Mouse (Mus musculus) erythroblast, embryonic 14.5 days (primary cell): ENCODE measurements around the gene Il17rd. TPM values are rescaled to one million over a fixed set of nuclear protein-coding genes. Genes with fewer than 3 reads are reported as not detected.

Experiments used
- H3K27me3 ChIP-seq: 2 replicates; pipeline ENCODE4 v1.6.1; 2012; ENCODE audit warnings: inconsistent platforms; ENCODE audit not compliant: control insufficient read depth
- H3K36me3 ChIP-seq: 2 replicates; pipeline ENCODE4 v1.6.1; 2012; ENCODE audit warnings: mild to moderate bottlenecking, inconsistent platforms; ENCODE audit not compliant: control insufficient read depth
- H3K4me1 ChIP-seq: 2 replicates; pipeline ENCODE4 v1.6.1; 2012; ENCODE audit warnings: inconsistent platforms; ENCODE audit not compliant: control insufficient read depth
- H3K4me3 ChIP-seq: replicated peaks from 2 replicates; pipeline ENCODE3; 2012; ENCODE audit warnings: moderate library complexity, mild to moderate bottlenecking, inconsistent platforms
- H3K9me3 ChIP-seq: 2 replicates; pipeline ENCODE4 v1.6.1; 2012; ENCODE audit warnings: low read length, inconsistent platforms, mixed read lengths; ENCODE audit not compliant: control insufficient read depth
- GATA1 ChIP-seq: IDR thresholded peaks from 2 replicates; pipeline ENCODE4 v1.6.1; 2012; ENCODE audit warnings: low read length, inconsistent platforms, mixed read lengths
- TAL1 ChIP-seq: IDR thresholded peaks from 3 replicates; pipeline ENCODE4 v1.6.1; 2012; ENCODE audit warnings: low read length, inconsistent platforms, mixed read lengths
- polyA plus RNA-seq: library from polyadenylated mRNA; stranded (reverse); fragments of >175 nt; gene quantifications from 2 replicates; pipeline ENCODE4 v1.2.3, GENCODE M21; 2012

Il17rd gene
- polyA plus RNA-seq, 1 experiment: 0.02 TPM

DNA sequence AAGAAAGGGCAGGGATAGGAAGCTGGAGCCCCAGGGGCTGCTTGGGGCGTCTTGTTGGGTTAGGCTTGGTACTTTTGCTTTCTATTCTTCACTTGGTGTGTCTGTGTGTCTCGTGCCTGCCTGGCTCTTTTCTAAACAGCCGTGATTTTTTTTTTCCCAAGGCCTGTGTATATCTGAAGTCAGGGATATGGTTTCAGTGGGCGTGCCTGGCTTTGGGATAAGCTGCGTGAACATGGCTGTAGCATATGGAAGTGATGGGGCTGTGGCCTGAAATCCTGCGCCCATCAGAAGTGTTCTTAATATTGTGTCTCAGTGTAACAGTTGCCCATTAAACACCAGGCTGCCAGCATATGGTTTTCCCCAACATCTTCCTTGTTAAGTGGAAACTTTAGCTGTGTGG lies 36.3 kb downstream of the Il17rd start:
- no peaks in the 10 kb centered on the region for H3K4me1 ChIP-seq
- H3K9me3 ChIP-seq: no peaks in the 10 kb centered on the region
- no peaks in the 10 kb centered on the region for H3K27me3 ChIP-seq
- no peak overlapping the region for H3K4me3 ChIP-seq
- H3K36me3 ChIP-seq: no peaks in the 10 kb centered on the region
- no peak for TF ChIP-seq GATA1
- no peak for TF ChIP-seq TAL1

DNA sequence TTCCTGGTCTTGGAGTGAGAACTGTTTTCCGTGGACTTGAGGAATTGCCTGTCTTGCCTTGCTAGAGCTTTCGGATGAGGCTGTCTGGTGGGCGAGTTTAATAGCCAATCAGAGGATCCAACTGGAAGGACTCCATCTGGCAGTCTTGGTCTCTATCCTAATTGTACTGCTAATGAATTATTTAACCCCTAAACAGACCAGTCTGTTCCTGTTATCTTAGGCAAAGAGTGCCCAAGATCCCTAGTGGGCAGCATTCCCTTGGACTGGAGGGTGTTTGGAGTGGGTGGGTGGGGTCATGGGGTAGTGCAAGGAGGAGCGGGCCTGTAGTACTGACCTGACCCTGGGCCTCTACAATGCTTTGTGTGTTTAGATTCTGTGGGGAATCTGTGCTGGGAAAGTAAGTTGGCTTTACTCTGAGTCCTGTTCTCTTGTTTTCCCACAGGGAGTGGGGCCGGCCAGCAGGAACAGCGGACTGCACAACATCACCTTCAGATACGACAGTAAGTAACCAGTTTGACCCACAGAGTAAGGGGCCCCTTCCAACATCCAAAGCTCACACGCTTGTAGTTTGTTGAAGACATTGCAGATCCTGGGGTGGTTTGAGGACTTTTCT lies 37.3 kb downstream of the Il17rd start:
- Histone ChIP-seq H3K9me3 (no peaks in the 10 kb centered on the region), H3K36me3 (no peaks in the 10 kb centered on the region), H3K27me3 (no peaks in the 10 kb centered on the region), H3K4me1 (no peaks in the 10 kb centered on the region), H3K4me3 (no peak overlapping the region)
- TF ChIP-seq GATA1: no peak
- TF ChIP-seq TAL1: no peak

DNA sequence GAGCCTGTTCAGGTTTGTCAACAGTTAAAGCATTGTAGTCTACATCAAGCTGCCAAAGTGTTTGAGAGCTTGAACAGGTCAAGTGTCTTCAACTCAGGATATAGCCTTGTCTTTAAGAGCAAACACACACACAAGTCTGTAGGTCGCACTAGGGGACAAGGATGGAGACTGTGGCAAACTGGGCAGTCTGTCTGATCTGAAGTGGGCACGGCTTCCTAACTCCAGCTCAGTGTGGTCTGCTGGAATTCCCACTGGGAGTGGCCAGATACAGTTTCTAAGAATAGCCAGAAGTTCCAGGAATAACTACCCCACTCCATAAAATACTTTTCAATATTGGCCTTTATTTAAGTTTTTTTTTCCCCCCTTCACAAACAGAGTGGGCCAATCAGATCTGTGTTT lies 37.8 kb downstream of the Il17rd start:
- Histone ChIP-seq H3K4me3 (no peak overlapping the region), H3K4me1 (no peaks in the 10 kb centered on the region), H3K36me3 (no peaks in the 10 kb centered on the region), H3K27me3 (no peaks in the 10 kb centered on the region), H3K9me3 (no peaks in the 10 kb centered on the region)
- no peak for TF ChIP-seq TAL1
- TF ChIP-seq GATA1: no peak

DNA sequence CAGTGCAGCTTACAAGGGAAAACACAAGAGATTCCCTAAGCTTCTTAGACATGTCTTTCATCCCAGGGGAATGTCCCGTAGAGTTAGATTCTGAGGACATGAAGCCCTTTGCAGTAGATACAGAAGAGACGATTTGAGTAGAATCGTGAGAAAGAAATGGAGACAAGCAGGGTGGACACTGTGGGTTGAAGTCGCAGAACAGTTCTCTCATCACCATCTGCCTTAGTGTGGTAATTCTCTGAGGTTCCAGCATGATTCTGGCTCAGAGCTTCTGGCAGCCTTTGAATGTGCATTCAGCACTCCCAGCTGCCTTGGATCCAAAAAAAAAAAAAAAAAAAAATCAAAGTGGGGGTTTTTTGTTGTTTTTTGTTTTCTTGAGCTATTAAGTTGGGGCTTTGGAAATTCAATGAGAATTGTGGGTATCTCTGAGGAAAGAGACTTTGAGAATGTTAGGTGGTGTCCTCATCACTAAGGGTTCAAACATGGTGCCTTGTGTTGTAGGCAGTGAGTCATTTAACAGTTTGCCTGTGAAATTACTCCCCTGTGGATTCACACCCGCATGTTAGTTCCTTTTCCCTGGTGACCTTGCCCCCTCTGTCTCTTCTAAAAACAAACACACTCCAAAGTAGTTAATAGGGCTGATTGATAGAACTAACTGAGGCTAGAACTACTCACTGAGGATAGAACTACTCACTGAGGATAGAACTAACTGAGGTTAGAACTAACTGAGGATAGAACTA lies 43.0 kb downstream of the Il17rd start:
- no peaks in the 10 kb centered on the region for H3K36me3 ChIP-seq
- no peaks in the 10 kb centered on the region for H3K9me3 ChIP-seq
- no peak for TF ChIP-seq TAL1
- no peak for TF ChIP-seq GATA1
- H3K27me3 ChIP-seq: no peaks in the 10 kb centered on the region
- H3K4me3 ChIP-seq: no peak overlapping the region
- H3K4me1 ChIP-seq: no peaks in the 10 kb centered on the region

DNA sequence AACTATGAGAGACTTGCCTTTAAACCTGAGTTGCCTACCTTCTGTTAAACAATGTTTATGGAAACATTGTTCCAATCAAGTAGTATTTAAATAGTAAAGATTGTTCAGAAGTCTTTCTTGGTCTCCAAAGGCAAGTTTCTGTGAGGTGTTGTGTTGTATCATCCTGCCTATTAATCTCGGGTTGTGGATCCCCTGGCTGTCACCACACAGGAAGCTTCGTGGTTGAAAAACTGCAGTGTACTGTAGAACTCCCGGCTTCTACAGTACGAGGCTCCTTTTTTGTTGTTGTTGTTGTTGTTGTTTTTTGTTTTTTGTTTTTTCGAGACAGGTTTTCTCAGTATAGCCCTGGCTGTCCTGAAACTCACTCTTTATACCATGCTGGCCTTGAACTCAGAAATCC lies 46.7 kb downstream of the Il17rd start:
- no peak for TF ChIP-seq GATA1
- TF ChIP-seq TAL1: no peak
- H3K27me3 ChIP-seq: no peaks in the 10 kb centered on the region
- H3K4me1 ChIP-seq: no peaks in the 10 kb centered on the region
- H3K4me3 ChIP-seq: no peak overlapping the region
- no peaks in the 10 kb centered on the region for H3K9me3 ChIP-seq
- no peaks in the 10 kb centered on the region for H3K36me3 ChIP-seq

DNA sequence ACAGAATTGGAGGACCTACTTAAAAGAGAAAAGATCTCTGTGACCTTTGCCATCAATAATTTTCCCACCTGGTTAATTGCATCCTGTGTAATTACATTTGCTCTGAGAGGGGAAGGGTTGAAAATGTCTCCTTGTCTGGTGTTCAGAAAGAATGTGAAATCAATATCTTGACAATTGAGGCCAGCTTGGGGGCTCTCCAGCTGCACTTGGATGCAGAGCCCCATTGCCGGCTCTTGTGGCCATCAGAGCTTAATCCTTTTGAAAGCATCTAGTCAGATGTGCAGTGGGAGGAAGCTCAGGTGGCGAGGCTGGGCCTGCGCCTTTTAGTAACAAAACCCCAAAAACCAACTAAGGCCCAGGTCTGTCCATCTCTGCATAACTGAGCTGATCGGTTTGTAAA lies 47.3 kb downstream of the Il17rd start:
- no peaks in the 10 kb centered on the region for H3K9me3 ChIP-seq

DNA sequence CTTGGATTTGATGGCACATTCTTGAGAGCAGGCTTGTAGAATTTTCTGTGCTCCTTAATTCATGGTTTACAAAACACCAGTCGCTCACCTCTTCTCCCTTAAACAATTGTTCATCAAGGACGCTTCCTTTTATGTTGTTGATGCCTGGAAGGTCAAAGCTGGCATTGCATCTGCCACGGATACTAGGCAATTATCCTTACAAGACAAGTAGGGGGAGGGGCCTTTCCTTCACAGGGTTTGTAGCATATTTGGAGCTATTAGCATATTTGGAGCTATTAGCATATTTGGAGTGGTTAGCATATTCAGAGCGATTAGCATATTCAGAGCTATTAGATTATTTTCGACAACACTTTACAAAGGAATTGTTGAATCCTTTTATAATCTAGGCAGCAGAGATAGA lies 55.5 kb downstream of the Il17rd start:
- Histone ChIP-seq H3K36me3 (no peaks in the 10 kb centered on the region), H3K9me3 (no peaks in the 10 kb centered on the region), H3K27me3 (no peaks in the 10 kb centered on the region), H3K4me3 (no peak overlapping the region), H3K4me1 (no peaks in the 10 kb centered on the region)
- TF ChIP-seq GATA1 (no peak), TAL1 (no peak)

More for the DNA sequence above, 47.3 kb downstream of the Il17rd start:
- no peaks in the 10 kb centered on the region for H3K36me3 ChIP-seq
- no peak for TF ChIP-seq TAL1
- TF ChIP-seq GATA1: no peak
- H3K4me3 ChIP-seq: no peak overlapping the region
- H3K4me1 ChIP-seq: no peaks in the 10 kb centered on the region
- H3K27me3 ChIP-seq: no peaks in the 10 kb centered on the region

DNA sequence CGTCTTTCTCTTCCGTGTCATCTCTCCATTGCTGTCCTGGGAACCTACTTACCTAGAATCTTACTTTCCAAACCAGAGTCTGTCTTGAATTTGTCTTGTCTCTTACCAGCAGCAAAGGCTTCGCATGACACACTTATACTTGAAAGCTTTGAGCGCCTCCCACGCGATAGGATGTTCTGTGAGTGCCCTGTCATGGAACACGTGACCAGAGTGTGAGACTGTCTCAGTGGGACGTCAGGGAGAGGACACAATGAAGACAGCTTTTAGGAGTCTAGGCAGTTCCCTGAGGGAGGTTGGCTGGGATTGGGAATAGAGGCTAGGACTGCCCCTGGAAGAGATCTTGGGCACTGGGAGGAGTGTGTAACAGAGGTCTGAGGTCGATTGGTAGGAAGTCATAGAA lies 57.4 kb downstream of the Il17rd start:
- no peaks in the 10 kb centered on the region for H3K9me3 ChIP-seq
- no peaks in the 10 kb centered on the region for H3K27me3 ChIP-seq
- no peaks in the 10 kb centered on the region for H3K4me1 ChIP-seq
- no peak overlapping the region for H3K4me3 ChIP-seq
- TF ChIP-seq GATA1 (no peak), TAL1 (no peak)
- no peaks in the 10 kb centered on the region for H3K36me3 ChIP-seq

DNA sequence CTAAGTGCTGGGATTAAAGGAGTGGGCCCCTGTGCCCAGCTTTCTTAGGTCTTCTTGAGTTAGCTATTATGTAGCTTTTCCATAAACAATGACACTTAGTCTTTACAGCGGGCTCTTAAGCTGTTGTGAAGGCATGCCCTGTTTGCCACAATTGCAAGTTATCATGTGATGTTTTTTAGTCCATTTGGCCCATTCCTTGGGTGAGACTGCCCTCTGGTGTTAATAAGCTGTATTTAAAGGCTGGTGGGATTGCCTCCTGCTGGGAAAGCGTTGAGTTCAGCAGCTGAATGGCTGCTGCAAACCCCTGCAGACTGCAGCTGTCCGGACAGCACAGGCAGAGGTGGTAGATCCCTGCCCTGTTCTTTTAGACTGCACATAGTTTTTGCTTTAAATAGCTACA lies 58.0 kb downstream of the Il17rd start:
- TF ChIP-seq GATA1: no peak
- no peak for TF ChIP-seq TAL1
- H3K36me3 ChIP-seq: no peaks in the 10 kb centered on the region
- H3K4me1 ChIP-seq: no peaks in the 10 kb centered on the region
- no peaks in the 10 kb centered on the region for H3K27me3 ChIP-seq
- no peaks in the 10 kb centered on the region for H3K9me3 ChIP-seq
- H3K4me3 ChIP-seq: no peak overlapping the region

DNA sequence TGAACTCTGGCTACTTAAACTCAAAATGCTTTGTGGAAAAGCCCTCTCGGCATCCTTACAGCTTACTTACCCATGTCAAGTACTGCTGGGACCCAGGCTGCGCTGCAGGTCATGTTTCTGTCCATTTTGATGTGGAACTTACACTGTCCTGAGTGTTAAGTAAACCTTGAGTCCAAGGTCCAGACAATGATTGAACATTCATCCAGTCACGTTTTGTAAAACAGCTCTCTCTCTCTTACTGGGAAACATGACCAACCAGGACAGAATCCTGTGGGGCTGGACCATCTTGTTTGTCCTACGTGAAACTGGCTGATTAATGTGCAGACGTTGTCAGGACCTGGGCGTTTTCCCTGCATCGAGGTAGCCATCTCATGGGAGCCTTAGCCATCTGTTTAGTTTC lies 63.0 kb downstream of the Il17rd start:
- no peak for TF ChIP-seq TAL1
- no peak for TF ChIP-seq GATA1
- Histone ChIP-seq H3K4me3 (no peak overlapping the region), H3K27me3 (no peaks in the 10 kb centered on the region)

More for the DNA sequence above, 63.0 kb downstream of the Il17rd start:
- H3K9me3 ChIP-seq: no peaks in the 10 kb centered on the region
- H3K4me1 ChIP-seq: no peaks in the 10 kb centered on the region
- H3K36me3 ChIP-seq: no peaks in the 10 kb centered on the region
